Mouse (Mus musculus) lung, embryonic 14.5 days (tissue): ENCODE measurements around the gene Nkrf. TPM values are rescaled to one million over a fixed set of nuclear protein-coding genes. Genes with fewer than 3 reads are reported as not detected.
A peak's percentile ranks its signal among the peaks of the same experiment; 100 is the strongest.

Source experiments
- ATAC-seq: fragments of 200-750 bp; cut with Nextera tagmentation; 2 replicates; pipeline ENCODE4 v1.8.0; 2017; ENCODE audit warnings: mild to moderate bottlenecking, moderate TSS enrichment, moderate library complexity; ENCODE audit not compliant: insufficient read depth
- DNase-seq: peaks from one replicate; pipeline ENCODE4 v3.0.0-alpha.2; 2015
- H3K27ac ChIP-seq: fragments of 300-500 bp; sonication (generic); 2 replicates; pipeline ENCODE4 v1.5.1; 2014; ENCODE audit warnings: low read depth, mild to moderate bottlenecking, moderate library complexity
- H3K27me3 ChIP-seq: fragments of 300-500 bp; sonication (generic); 2 replicates; pipeline ENCODE4 v1.6.1; 2014; ENCODE audit warnings: low read length, control low read depth; ENCODE audit not compliant: insufficient read depth
- H3K36me3 ChIP-seq: fragments of 300-500 bp; sonication (generic); 2 replicates; pipeline ENCODE4 v1.6.1; 2014; ENCODE audit warnings: control low read depth; ENCODE audit not compliant: insufficient read depth
- H3K4me1 ChIP-seq: fragments of 300-500 bp; sonication (generic); 2 replicates; pipeline ENCODE4 v1.6.1; 2014; ENCODE audit warnings: antibody characterized with exemption, control low read depth; ENCODE audit not compliant: insufficient read depth
- H3K4me2 ChIP-seq: fragments of 300-500 bp; sonication (generic); 2 replicates; pipeline ENCODE4 v1.6.1; 2014; ENCODE audit warnings: mild to moderate bottlenecking
- H3K4me3 ChIP-seq: fragments of 300-500 bp; sonication (generic); 2 replicates; pipeline ENCODE4 v1.5.1; 2014; ENCODE audit warnings: low read depth, low read length
- H3K9ac ChIP-seq: fragments of 300-500 bp; sonication (generic); 2 replicates; pipeline ENCODE4 v1.6.1; 2014
- H3K9me3 ChIP-seq: fragments of 300-500 bp; sonication (generic); 2 replicates; pipeline ENCODE4 v1.6.1; 2016; ENCODE audit warnings: low read depth, low read length, control low read depth
- CTCF ChIP-seq: IDR thresholded peaks from 2 replicates; pipeline ENCODE4 v1.5.1; 2016; ENCODE audit warnings: antibody characterized with exemption, low read depth
- WGBS: fragments of 180-500 bp; shearing (Covaris S2); extraction: QIAGEN DNeasy Blood & Tissue Kit; methylation state at CpG from one replicate; pipeline ENCODE4 v1.1.7; 2014; 5-methylcytosine and 5-hydroxymethylcytosine counted together
- polyA plus RNA-seq: library from polyadenylated mRNA; unstranded; fragments of >200 nt; fragmentation: Nextera tagmentation; extraction: Ambion mirVana; gene quantifications from 2 replicates; pipeline ENCODE4 v1.2.1, GENCODE M21; 2014

Nkrf gene
- polyA plus RNA-seq, 1 experiment from 2014 or later: 2.8 TPM

- Histone ChIP-seq H3K9ac (no peak overlapping the region), H3K36me3 (0 out of 2 replicates have a peak, but pooled peaks cover 11% of the 10 kb centered on the region), H3K4me2 (no peak overlapping the region), H3K27ac (no peak overlapping the region), H3K27me3 (no peaks in the 10 kb centered on the region), H3K4me1 (no peaks in the 10 kb centered on the region), H3K9me3 (no peaks in the 10 kb centered on the region), H3K4me3 (no peak overlapping the region)
- 95% methylated on average over 1 of the region's 1 CpGs for WGBS
- peak; percentile 48 for TF ChIP-seq CTCF
- DNase-seq (peak; percentile 16), ATAC-seq (no peak)
Measured at GRCm38 (mm10) chrX:36884719-36885118, 18.0 kb downstream of the Nkrf start.

- Histone ChIP-seq H3K4me3 (peak overlapping the region; percentile 63), H3K27me3 (no peaks in the 10 kb centered on the region), H3K36me3 (0 out of 2 replicates have a peak, but pooled peaks cover 3% of the 10 kb centered on the region), H3K4me1 (no peaks in the 10 kb centered on the region), H3K9ac (peak overlapping the region; percentile 73), H3K27ac (peak overlapping the region; percentile 76; the same call in 1 of the 2 replicates), H3K9me3 (no peaks in the 10 kb centered on the region), H3K4me2 (peak overlapping the region; percentile 64)
- TF ChIP-seq CTCF: no peak
- ATAC-seq: peak; percentile 64
- WGBS: 6% methylated on average over 25 of the region's 36 CpGs
- peak; percentile 43 for DNase-seq
Measured at GRCm38 (mm10) chrX:36874704-36875128, 28.0 kb downstream of the Nkrf start.

- H3K36me3 ChIP-seq: 0 out of 2 replicates have a peak, but pooled peaks cover 3% of the 10 kb centered on the region
- no peaks in the 10 kb centered on the region for H3K9me3 ChIP-seq
- peak overlapping the region; percentile 73 for H3K9ac ChIP-seq
- TF ChIP-seq CTCF: no peak
- no peaks in the 10 kb centered on the region for H3K4me1 ChIP-seq
- H3K4me3 ChIP-seq: peak overlapping the region; percentile 63
- 10% methylated on average over 54 of the region's 57 CpGs for WGBS
- ATAC-seq (peak; percentile 97), DNase-seq (peak; percentile 85)
- peak overlapping the region; percentile 76; the same call in 1 of the 2 replicates for H3K27ac ChIP-seq
- peak overlapping the region; percentile 64 for H3K4me2 ChIP-seq
- H3K27me3 ChIP-seq: no peaks in the 10 kb centered on the region
Measured at GRCm38 (mm10) chrX:36874178-36874696, 28.5 kb downstream of the Nkrf start.

GRCm38 (mm10) chrX:36873765-36874164, 28.9 kb downstream of the Nkrf start, which contains the start of the genes Ube2a and C330007P06Rik:
TSS of gene Ube2a (plus strand) at chrX:36873900.
TSS of gene C330007P06Rik (minus strand) at chrX:36874111.
- peak within 1 kb of the TSS; percentile 73 for H3K9ac ChIP-seq
- H3K27me3 ChIP-seq: no peaks in the 10 kb centered on the region
- 20% methylated on average over 8 of the region's 8 CpGs for WGBS
- TF ChIP-seq CTCF: no peak
- peak; percentile 30 for ATAC-seq
- no peak for DNase-seq
- peak within 1 kb of the TSS; percentile 63 for H3K4me3 ChIP-seq
- H3K4me2 ChIP-seq: peak within 1 kb of the TSS; percentile 64
- no peaks in the 10 kb centered on the region for H3K4me1 ChIP-seq
- 0 out of 2 replicates have a peak, but pooled peaks cover 3% of the 10 kb centered on the region for H3K36me3 ChIP-seq
- no peaks in the 10 kb centered on the region for H3K9me3 ChIP-seq
- H3K27ac ChIP-seq: peak within 1 kb of the TSS; percentile 76; the same call in 1 of the 2 replicates

- Histone ChIP-seq H3K36me3 (no peaks in the 10 kb centered on the region), H3K9ac (no peak overlapping the region), H3K4me3 (no peak overlapping the region), H3K27me3 (no peaks in the 10 kb centered on the region), H3K4me2 (no peak overlapping the region), H3K27ac (no peak overlapping the region), H3K4me1 (no peaks in the 10 kb centered on the region), H3K9me3 (no peaks in the 10 kb centered on the region)
- WGBS: 67% methylated on average over 3 of the region's 3 CpGs
- DNase-seq (no peak), ATAC-seq (no peak)
- TF ChIP-seq CTCF: no peak
Measured at GRCm38 (mm10) chrX:36870372-36870771, 32.3 kb downstream of the Nkrf start.

- H3K27ac ChIP-seq: no peak overlapping the region
- no peak for DNase-seq
Measured at GRCm38 (mm10) chrX:36864609-36865328, 37.9 kb downstream of the Nkrf start.

More at GRCm38 (mm10) chrX:36864609-36865328, 37.9 kb downstream of the Nkrf start:
- Histone ChIP-seq H3K9ac (no peak overlapping the region), H3K36me3 (no peaks in the 10 kb centered on the region), H3K4me1 (no peaks in the 10 kb centered on the region), H3K9me3 (no peaks in the 10 kb centered on the region), H3K27me3 (no peaks in the 10 kb centered on the region), H3K4me3 (peak overlapping the region; percentile 41), H3K4me2 (peak overlapping the region; percentile 48)
- WGBS: 43% methylated on average over 8 of the region's 8 CpGs
- no peak for TF ChIP-seq CTCF
- ATAC-seq: 0 out of 2 replicates have a peak, but pooled peaks have one; percentile 8
